Mouse (Mus musculus) G1E-ER4 (cell line): ENCODE measurements around the gene Gm13089. TPM values are rescaled to one million over a fixed set of nuclear protein-coding genes. Genes with fewer than 3 reads are reported as not detected.
"Not testable (repeated sequence)": the region's sequence is repeated elsewhere in the genome, so short reads cannot be mapped to it uniquely, and the experiment has no call there.

Experiments used
- GATA1 ChIP-seq: IDR thresholded peaks from one replicate; pipeline ENCODE4 v1.8.0; 2012; ENCODE audit warnings: low read length, inconsistent platforms
- polyA plus RNA-seq: library from polyadenylated mRNA; stranded (reverse); fragments of >175 nt; gene quantifications from 2 replicates; pipeline ENCODE4 v1.2.3, GENCODE M21; 2012

The Gm13089 gene
- not detected in 2 replicates for polyA plus RNA-seq

- TF ChIP-seq GATA1: no peak
These were observed at the start of gene Gm13089 for GRCm38 (mm10) chr4:143702611-143703010. Gm13089 (minus strand) TSS chr4:143702711.

GRCm38 (mm10) chr4:143719155-143719554, 16.6 kb upstream of the Gm13089 start, which contains the start of gene Gm13078:
Gm13078 (plus strand) TSS chr4:143719455.
- no peak for TF ChIP-seq GATA1

- not testable (repeated sequence) for TF ChIP-seq GATA1
These were observed 45.4 kb downstream of the Gm13089 start, which contains the start of gene Gm13088 for GRCm38 (mm10) chr4:143657146-143657545. Gm13088 (minus strand) TSS chr4:143657246.

Other genes starting within 250 kb of the Gm13089 start
- not detected in 2 replicates for gene Gm13043, start 191.4 kb downstream of the Gm13089 start, polyA plus RNA-seq
- gene Gm13040, start 166.8 kb downstream of the Gm13089 start, polyA plus RNA-seq: not detected in 2 replicates
- not detected in 2 replicates for gene BC080695, start 151.0 kb downstream of the Gm13089 start, polyA plus RNA-seq
- not detected in 2 replicates for gene Gm13057, start 151.0 kb downstream of the Gm13089 start, polyA plus RNA-seq
- gene Gm13083, start 87.7 kb downstream of the Gm13089 start, polyA plus RNA-seq: not detected in 2 replicates
- gene Gm13088, start 45.5 kb downstream of the Gm13089 start, polyA plus RNA-seq: not detected in 2 replicates
- gene Gm13078, start 16.7 kb upstream of the Gm13089 start, polyA plus RNA-seq: not detected in 2 replicates
- gene Gm13023, start 86.6 kb upstream of the Gm13089 start, polyA plus RNA-seq: not detected in 2 replicates
- gene Gm13084, start 113.4 kb upstream of the Gm13089 start, polyA plus RNA-seq: not detected in 2 replicates
- gene Gm13103, start 143.8 kb upstream of the Gm13089 start, polyA plus RNA-seq: not detected in 2 replicates
- not detected in 2 replicates for gene Pramef6, start 197.7 kb upstream of the Gm13089 start, polyA plus RNA-seq
- gene Pramef25, start 248.3 kb upstream of the Gm13089 start, polyA plus RNA-seq: not detected in 2 replicates